Mouse (Mus musculus): ENCODE measurements around the gene Ankfn1.

Ankfn1 gene

GRCm38 (mm10) chr11:89676922-89677321 lies 100.5 kb downstream of the Ankfn1 start:
- no peak for DNase-seq (ENCODE audit: low read depth, low spot score)

GRCm38 (mm10) chr11:89673916-89674507 lies 103.4 kb downstream of the Ankfn1 start:
- no peak for DNase-seq (ENCODE audit: low read depth, low spot score)

GRCm38 (mm10) chr11:89672510-89673085 lies 104.9 kb downstream of the Ankfn1 start:
- DNase-seq (ENCODE audit: low read depth, low spot score) = no peak

- no peak for DNase-seq (ENCODE audit: low read depth, low spot score)
Observed at GRCm38 (mm10) chr11:89665170-89665880, 112.1 kb downstream of the Ankfn1 start.

GRCm38 (mm10) chr11:89659048-89659447 lies 118.4 kb downstream of the Ankfn1 start:
- DNase-seq (ENCODE audit: low read depth, low spot score) = no peak

GRCm38 (mm10) chr11:89656556-89656955 lies 120.9 kb downstream of the Ankfn1 start:
- no peak for DNase-seq (ENCODE audit: low read depth, low spot score)

GRCm38 (mm10) chr11:89635740-89636139 lies 141.7 kb downstream of the Ankfn1 start:
- no peak for DNase-seq (ENCODE audit: low read depth, low spot score)

- no peak for DNase-seq (ENCODE audit: low read depth, low spot score)
Observed at GRCm38 (mm10) chr11:89631315-89631714, 146.1 kb downstream of the Ankfn1 start.

GRCm38 (mm10) chr11:89628562-89628961 lies 148.9 kb downstream of the Ankfn1 start:
- no peak for DNase-seq (ENCODE audit: low read depth, low spot score)

- no peak for DNase-seq (ENCODE audit: low read depth, low spot score)
Observed at GRCm38 (mm10) chr11:89627232-89627631, 150.2 kb downstream of the Ankfn1 start.

GRCm38 (mm10) chr11:89623698-89624445 lies 153.6 kb downstream of the Ankfn1 start:
- DNase-seq (ENCODE audit: low read depth, low spot score) = no peak

- DNase-seq (ENCODE audit: low read depth, low spot score) = no peak
Observed at GRCm38 (mm10) chr11:89619955-89620354, 157.5 kb downstream of the Ankfn1 start.

- DNase-seq (ENCODE audit: low read depth, low spot score) = no peak
Observed at GRCm38 (mm10) chr11:89615806-89616205, 161.6 kb downstream of the Ankfn1 start.

- no peak for DNase-seq (ENCODE audit: low read depth, low spot score)
Observed at GRCm38 (mm10) chr11:89611596-89611995, 165.9 kb downstream of the Ankfn1 start.

GRCm38 (mm10) chr11:89608071-89608470 lies 169.4 kb downstream of the Ankfn1 start:
- DNase-seq (ENCODE audit: low read depth, low spot score) = no peak

GRCm38 (mm10) chr11:89607270-89607669 lies 170.2 kb downstream of the Ankfn1 start:
- no peak for DNase-seq (ENCODE audit: low read depth, low spot score)

GRCm38 (mm10) chr11:89606346-89606745 lies 171.1 kb downstream of the Ankfn1 start:
- DNase-seq (ENCODE audit: low read depth, low spot score) = no peak

- DNase-seq (ENCODE audit: low read depth, low spot score) = no peak
Observed at GRCm38 (mm10) chr11:89602966-89603365, 174.5 kb downstream of the Ankfn1 start.

GRCm38 (mm10) chr11:89600921-89601515 lies 176.4 kb downstream of the Ankfn1 start:
- DNase-seq (ENCODE audit: low read depth, low spot score) = no peak

GRCm38 (mm10) chr11:89590273-89590874 lies 187.1 kb downstream of the Ankfn1 start:
- no peak for DNase-seq (ENCODE audit: low read depth, low spot score)

- no peak for DNase-seq (ENCODE audit: low read depth, low spot score)
Observed at GRCm38 (mm10) chr11:89586341-89586740, 191.1 kb downstream of the Ankfn1 start.

Measured in skeletal muscle tissue, adult 2 months (tissue).